1 mouse cellular context compared by ENCODE assay signal in genomic region chr9:113928591-113928990, GRCm38 (mm10).
TF ChIP-seq lines count a peak whose summit lies in the region.

No protein-coding gene starts in this region.

TF ChIP-seq in CH12.LX, 34 proteins besides CTCF, POLR2A, EP300 and RAD21 (continued from another document):
- TF ChIP-seq USF2 (conservative IDR thresholded peaks at IDR 0.05; ENCODE audit: low read depth, low read length) (no peak), SMC3 (IDR thresholded peaks at IDR 0.05; ENCODE audit: low read depth, low read length) (no peak), MAZ (IDR thresholded peaks at IDR 0.05; ENCODE audit: low read depth, low read length) (no peak), E2F4 (IDR thresholded peaks at IDR 0.05; ENCODE audit: insufficient replicate concordance, low read depth, low read length) (no peak), USF1 (IDR thresholded peaks at IDR 0.05; ENCODE audit: low read depth, low read length) (no peak), TCF12 (IDR thresholded peaks at IDR 0.05; ENCODE audit: low read depth, low read length) (peak; percentile 28; the same call in 1 of the 2 replicates), CHD2 (IDR thresholded peaks at IDR 0.05; ENCODE audit: low read length) (no peak), IRF4 (IDR thresholded peaks at IDR 0.05; ENCODE audit: low read depth, low read length) (peak; percentile 89), ZKSCAN1 (IDR thresholded peaks at IDR 0.05; ENCODE audit: borderline replicate concordance, low read depth, low read length) (no peak), MXI1 (IDR thresholded peaks at IDR 0.05; ENCODE audit: low read depth, low read length) (no peak)
